Mouse (Mus musculus) olfactory bulb, adult 2 months (tissue): ENCODE results near the gene Elob.

Source experiments
- CTCF ChIP-seq: fragments of 200-500 bp; IDR thresholded peaks from 2 replicates; pipeline ENCODE4 v1.5.1; 2012; ENCODE audit warnings: low read depth, mild to moderate bottlenecking, low read length, moderate library complexity; ENCODE audit not compliant: insufficient read depth
- POLR2A ChIP-seq: fragments of 200-500 bp; IDR thresholded peaks from 2 replicates; pipeline ENCODE4 v1.6.1; 2012; ENCODE audit warnings: mild to moderate bottlenecking, low read depth, low read length, moderate library complexity; ENCODE audit not compliant: insufficient read depth

- TF ChIP-seq CTCF: no peak
- TF ChIP-seq POLR2A: no peak
Observed at GRCm38 (mm10) chr17:23789749-23790268, 39.1 kb downstream of the Elob start.
